Mouse (Mus musculus) stomach, postnatal 0 days (tissue): Measurements from ENCODE around the gene Reps1.

ENCODE experiments used
- CTCF ChIP-seq: IDR thresholded peaks from 2 replicates; pipeline ENCODE4 v1.5.1; 2016; ENCODE audit warnings: antibody characterized with exemption, low read depth, mild to moderate bottlenecking, moderate library complexity
- EP300 ChIP-seq: optimal IDR thresholded peaks from 2 replicates; pipeline ENCODE3; 2016; ENCODE audit warnings: antibody characterized with exemption

- TF ChIP-seq CTCF (no peak), EP300 (no peak)
Measured at GRCm38 (mm10) chr10:18082772-18083171, 27.1 kb downstream of the Reps1 start.
